Mouse (Mus musculus): ENCODE measurements around the gene Atxn2.

Gene Atxn2

DNA sequence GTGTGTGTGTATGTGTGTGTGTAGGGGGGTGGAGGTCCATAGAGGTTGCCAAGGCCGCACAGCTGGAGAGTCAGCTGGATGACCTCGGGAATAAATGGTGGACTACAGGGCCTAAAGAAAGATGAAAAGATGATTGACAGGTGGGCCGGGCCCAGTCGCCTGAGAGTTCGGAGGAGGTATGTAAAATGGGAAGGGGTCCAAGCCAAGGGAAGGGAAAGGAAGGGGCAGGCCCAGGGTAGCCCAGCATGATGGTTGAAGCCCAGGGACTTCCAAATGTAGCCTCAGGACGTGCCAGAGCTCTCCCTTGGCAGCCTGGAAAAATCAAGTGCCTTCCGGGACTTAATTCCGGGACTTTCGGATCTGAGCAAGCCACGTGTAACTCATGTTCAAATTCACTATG lies 143.6 kb downstream of the Atxn2 start:
- in situ Hi-C loops (cut with MboI, MseI) = no loop called here

DNA sequence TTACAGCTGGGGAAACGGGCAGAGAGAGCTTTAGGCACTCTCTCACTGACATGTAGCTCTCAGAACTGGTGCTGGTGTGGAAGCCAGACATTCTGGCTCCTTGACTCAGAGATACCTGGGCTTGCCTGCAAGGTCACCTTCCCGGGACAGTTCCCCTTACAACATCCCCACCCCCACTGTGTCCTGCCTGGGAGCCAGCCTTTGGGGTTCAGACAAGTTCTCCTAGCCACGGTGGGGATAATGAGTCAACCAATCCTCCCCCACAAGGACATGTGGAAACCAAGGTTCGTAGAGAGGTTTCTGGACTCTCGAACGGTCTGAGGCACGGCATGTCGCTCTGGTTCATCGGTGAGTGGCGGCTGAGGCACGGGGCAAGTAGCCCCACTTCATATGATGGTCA lies 145.6 kb downstream of the Atxn2 start:
- in situ Hi-C loops (cut with MboI, MseI) = no loop called here

DNA sequence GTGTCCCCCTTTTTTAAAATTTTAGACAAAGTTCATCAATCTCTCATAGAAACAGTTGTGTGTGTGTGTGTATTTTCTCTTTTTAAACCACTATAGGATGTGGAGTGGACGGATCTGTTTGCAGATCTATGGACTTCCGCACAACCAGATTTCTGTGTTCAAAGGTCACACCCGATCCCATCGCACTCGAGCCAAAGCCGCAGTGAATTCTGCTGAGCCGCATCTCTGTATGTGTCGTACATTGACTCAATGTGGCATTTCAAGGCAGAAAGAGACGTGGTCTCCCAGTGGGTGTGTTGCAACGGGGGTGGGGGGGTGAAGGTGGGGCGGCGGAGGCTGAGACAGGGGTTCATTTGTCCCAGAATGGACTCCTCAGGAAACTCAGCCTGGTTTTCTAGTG lies 147.3 kb downstream of the Atxn2 start:
- in situ Hi-C loops (cut with MboI, MseI) = no loop called here

DNA sequence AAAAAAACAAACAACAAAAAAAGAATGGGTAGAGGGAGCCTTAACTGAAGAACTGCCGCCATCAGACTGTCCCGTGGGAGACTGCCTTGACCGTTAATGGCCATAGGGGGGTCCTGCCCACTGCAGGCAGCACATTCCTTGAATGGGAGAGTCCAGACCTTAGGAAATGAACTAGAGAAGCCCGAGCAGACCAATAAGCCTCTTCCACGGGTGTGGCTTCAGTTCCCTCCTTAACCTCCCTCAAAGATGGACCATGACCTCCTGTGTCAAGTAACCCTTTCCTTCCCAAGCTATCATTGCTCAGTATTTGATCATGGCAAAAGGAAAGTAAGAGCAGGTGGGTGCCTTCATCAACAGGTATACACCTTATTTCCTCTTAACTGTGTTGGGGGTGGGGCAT lies 150.8 kb downstream of the Atxn2 start:
- in situ Hi-C loops (cut with MboI, MseI) = no loop called here

DNA sequence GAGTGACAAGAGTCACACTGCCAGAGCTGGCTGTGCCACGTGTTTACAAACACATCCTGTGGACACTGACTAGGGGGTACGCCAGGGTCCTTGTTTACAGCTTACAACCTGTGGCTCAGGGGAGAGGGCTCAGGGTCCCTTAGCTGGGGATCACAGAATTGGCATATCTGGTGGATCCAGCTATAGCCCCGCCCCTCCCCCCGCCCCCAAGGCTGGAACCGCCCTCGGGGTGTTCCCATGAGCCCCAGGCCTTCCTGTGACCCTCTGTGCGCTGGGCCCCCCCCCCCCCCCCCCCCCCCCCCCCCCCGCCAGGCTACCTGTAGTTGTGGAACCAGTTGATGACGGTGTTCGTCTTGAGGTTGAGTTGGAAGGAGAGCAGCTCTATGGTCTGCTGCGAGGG lies 153.2 kb downstream of the Atxn2 start:
- in situ Hi-C loops (cut with MboI, MseI) = no loop called here
